In genomic region chr1:186119856-186120255, GRCm38 (mm10) we compare ENCODE assay signal across 12 mouse cellular contexts. TPM values are rescaled to one million over a fixed set of nuclear protein-coding genes. Genes with fewer than 3 reads are reported as not detected.
"Had no signal": no experiment of that assay in that cellular context is flagged by ENCODE, and none has a peak within 500 bp of the region (broad histone marks: within the 10 kb centered on the region; RNA-seq: fewer than 3 reads in every experiment).

No protein-coding gene starts in this region.

- ATAC-seq: midbrain, embryonic 13.5 days; midbrain, embryonic 15.5 days had no signal

- DNase-seq: lung, adult 18-20 months; lung, embryonic 14.5 days; lung, postnatal 10 days; lung, postnatal 4 days; right cerebral cortex, postnatal 14 days; thymus, adult 2 months; thymus, postnatal 25 days; thymus, postnatal 4 days had no signal

RNA-seq across cellular contexts. Expression of gene Lyplal1, which starts 2.7 kb away (rescaled TPM):
- total RNA-seq: monocyte, adult 5-6 weeks; neutrophil, adult 5-6 weeks had no signal
